Mouse (Mus musculus) liver, adult (tissue): Measurements from ENCODE around the gene Tspan8.

ENCODE experiments used
- GATA4 ChIP-seq: IDR thresholded peaks from 2 replicates; pipeline ENCODE4 v1.6.1; 2014; ENCODE audit warnings: mild to moderate bottlenecking, low read length; ENCODE audit not compliant: insufficient replicate concordance

The Tspan8 gene

GRCm38 (mm10) chr10:115816511-115816910, at the start of gene Tspan8:
TSS of gene Tspan8 (plus strand) at chr10:115816832.
- TF ChIP-seq GATA4 = no peak

GRCm38 (mm10) chr10:115770032-115770431, 46.6 kb upstream of the Tspan8 start:
- no peak for TF ChIP-seq GATA4

GRCm38 (mm10) chr10:115774451-115774850, 42.2 kb upstream of the Tspan8 start:
- no peak for TF ChIP-seq GATA4

- TF ChIP-seq GATA4 = no peak
Observed at GRCm38 (mm10) chr10:115775945-115776905, 40.4 kb upstream of the Tspan8 start.

- TF ChIP-seq GATA4 = no peak
Observed at GRCm38 (mm10) chr10:115777366-115777765, 39.3 kb upstream of the Tspan8 start.

- no peak for TF ChIP-seq GATA4
Observed at GRCm38 (mm10) chr10:115778624-115779023, 38.0 kb upstream of the Tspan8 start.

- TF ChIP-seq GATA4 = peak; percentile 92; the same call in 1 of the 2 replicates
Observed at GRCm38 (mm10) chr10:115780239-115781016, 36.2 kb upstream of the Tspan8 start.

DNA sequence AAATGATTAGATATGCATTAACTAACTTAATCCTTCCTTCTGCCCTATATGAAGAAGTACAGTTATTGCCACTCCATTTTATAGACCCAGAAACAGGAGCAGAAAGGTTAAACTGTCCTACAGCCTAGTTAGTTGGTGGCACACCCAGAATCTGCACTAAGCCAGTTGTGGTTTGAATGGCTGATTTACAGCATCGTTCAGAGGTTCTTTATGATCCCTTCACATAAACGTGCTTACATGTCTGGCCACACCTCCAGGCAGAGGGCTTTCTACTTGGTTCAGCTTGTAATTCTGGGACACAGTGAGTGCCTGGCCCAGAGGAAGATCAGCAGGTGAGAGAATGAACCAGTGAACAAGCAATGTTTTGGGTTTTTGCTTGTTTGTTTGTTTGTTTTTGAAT, 33.4 kb upstream of the Tspan8 start:
- no peak for TF ChIP-seq GATA4

GRCm38 (mm10) chr10:115790788-115791187, 25.8 kb upstream of the Tspan8 start:
- no peak for TF ChIP-seq GATA4

GRCm38 (mm10) chr10:115796072-115796788, 20.4 kb upstream of the Tspan8 start:
- no peak for TF ChIP-seq GATA4

DNA sequence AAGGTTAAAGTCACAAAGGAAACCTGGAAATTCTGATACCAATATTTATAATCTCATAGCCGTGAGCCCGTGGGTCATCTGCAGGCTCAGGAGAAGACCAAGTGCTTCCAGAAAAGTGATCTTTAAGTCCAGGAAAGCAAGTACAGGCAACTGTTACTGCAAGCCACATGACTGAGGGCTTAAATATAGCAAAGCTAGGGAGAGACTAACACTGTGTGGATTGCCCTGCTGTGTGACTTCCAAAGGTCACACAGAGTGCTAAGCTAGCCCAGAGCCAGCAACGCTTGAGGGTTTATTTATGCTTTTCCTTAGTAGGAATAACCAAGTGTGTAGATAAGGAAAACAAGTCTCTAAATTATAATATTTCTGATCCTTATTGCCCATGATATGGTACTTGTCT, 15.2 kb upstream of the Tspan8 start:
- TF ChIP-seq GATA4 = no peak

DNA sequence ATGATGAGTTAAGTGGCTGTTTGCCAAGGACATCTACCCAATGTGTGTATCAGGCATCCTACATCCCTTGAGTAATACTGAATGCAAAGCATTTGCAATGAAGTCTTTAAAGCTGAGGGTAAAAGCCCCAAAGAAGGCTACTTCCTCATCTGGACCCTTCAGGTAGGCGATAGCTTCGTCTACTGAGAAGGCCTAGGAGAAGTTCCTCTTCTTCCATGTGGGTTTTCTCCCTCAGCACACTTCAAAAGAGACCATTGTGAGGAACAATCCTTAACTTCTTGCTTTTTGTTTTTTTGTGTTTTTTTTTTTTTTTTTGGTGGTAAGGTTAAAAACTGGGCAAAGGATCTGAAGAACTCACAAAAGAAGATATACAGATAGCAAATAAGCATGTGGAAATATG, 12.9 kb upstream of the Tspan8 start:
- no peak for TF ChIP-seq GATA4

- TF ChIP-seq GATA4 = no peak
Observed at GRCm38 (mm10) chr10:115805987-115806386, 10.6 kb upstream of the Tspan8 start.

DNA sequence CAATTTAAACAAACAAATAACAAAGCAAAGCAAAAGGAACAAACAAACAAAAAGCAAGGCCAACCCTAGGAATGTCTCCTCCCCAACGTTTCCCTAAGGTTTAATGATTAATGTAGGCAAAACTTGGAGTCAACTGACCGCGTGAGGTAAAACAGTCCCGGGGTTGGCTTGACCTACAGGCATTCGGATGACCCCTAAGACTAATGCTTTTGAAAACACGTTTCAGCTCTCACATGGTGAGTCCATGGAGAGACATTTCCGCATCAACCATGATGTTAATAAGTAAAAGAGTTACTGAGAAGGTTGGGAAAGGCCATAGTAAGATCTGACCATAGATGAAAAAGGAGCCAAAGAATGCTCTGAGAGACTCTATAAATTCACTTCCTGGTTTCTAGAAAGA, 7.5 kb upstream of the Tspan8 start:
- TF ChIP-seq GATA4 = no peak

- no peak for TF ChIP-seq GATA4
Observed at GRCm38 (mm10) chr10:115811519-115811918, 5.1 kb upstream of the Tspan8 start.
